Mouse (Mus musculus): ENCODE results near the gene Mmp23. TPM values are rescaled to one million over a fixed set of nuclear protein-coding genes. Genes with fewer than 3 reads are reported as not detected.

Mmp23 gene
- polyA plus RNA-seq, 1 experiment from 2014 or later, result 46.2 TPM

DNA sequence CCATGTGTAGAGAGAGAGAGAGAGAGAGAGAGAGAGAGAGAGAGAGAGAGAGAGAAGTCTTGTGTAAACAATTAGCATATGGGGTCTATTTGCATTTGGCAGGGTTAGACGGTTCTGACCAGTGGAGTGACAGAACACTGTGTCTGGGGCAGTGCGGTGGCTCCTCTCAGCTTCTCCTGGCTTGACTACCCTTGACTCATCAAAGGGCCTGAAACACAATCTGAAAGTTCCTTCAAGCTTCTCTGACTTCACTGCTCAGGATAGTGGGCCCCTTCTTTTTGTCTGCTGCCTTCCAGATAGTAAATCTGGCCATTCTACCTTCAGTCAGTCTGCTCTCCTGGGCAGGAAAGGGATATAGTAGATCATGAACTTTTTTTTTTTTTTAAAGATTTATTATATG, 46.4 kb downstream of the Mmp23 start:
- ATAC-seq, result no peak
- no peak overlapping the region for H3K4me3 ChIP-seq (ENCODE audit: low read depth, low read length)

DNA sequence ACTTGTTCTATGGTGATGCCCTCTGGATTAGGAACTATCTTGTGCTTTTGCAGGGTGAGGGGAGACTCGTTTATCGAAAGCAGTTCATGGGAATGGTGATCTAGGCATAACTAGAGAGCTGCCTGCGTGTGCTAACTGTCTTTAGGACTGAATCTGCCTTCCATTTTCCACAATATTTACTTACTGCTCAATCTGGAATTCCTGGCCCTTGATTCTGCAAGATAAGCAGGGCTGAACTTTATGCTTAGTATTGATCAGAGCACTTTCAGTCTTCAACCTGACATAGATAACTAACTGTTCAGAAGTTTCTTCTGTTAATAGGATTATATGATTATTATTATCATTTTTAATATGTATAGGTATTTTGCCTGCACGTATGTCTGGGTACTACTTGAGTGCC, 48.1 kb downstream of the Mmp23 start:
- no peak overlapping the region for H3K4me3 ChIP-seq (ENCODE audit: low read depth, low read length)
- no peaks in the 10 kb centered on the region for H3K9me3 ChIP-seq (ENCODE audit: low read length)
- ATAC-seq (no peak), DNase-seq (ENCODE audit: low spot score) (no peak)
- H3K4me2 ChIP-seq (replicated peaks; ENCODE audit: low read depth, low read length), result no peak overlapping the region
- no peak overlapping the region for H3K9ac ChIP-seq (replicated peaks; ENCODE audit: low read depth)
- 88% methylated on average over 4 of the region's 4 CpGs for WGBS
- TF ChIP-seq EP300 (IDR thresholded peaks at IDR 0.05), result no peak
- no peak for TF ChIP-seq CTCF (IDR thresholded peaks at IDR 0.05)
- H3K36me3 ChIP-seq (ENCODE audit: insufficient read depth, low read length), result peaks cover 3% of the 10 kb centered on the region; the same call in 1 of the 2 replicates
- no peaks in the 10 kb centered on the region for H3K27me3 ChIP-seq (replicated peaks; ENCODE audit: insufficient read depth, low read length)
- no peak overlapping the region for H3K27ac ChIP-seq (ENCODE audit: low read length)
- no peaks in the 10 kb centered on the region for H3K4me1 ChIP-seq (ENCODE audit: insufficient read depth, low read depth, low read length)

More for the DNA sequence above, 46.4 kb downstream of the Mmp23 start:
- Histone ChIP-seq H3K4me2 (replicated peaks; ENCODE audit: low read depth, low read length) (no peak overlapping the region), H3K27me3 (replicated peaks; ENCODE audit: insufficient read depth, low read length) (no peaks in the 10 kb centered on the region), H3K27ac (ENCODE audit: low read length) (no peak overlapping the region), H3K36me3 (ENCODE audit: insufficient read depth, low read length) (peaks cover 9% of the 10 kb centered on the region), H3K4me1 (ENCODE audit: insufficient read depth, low read depth, low read length) (no peaks in the 10 kb centered on the region), H3K9me3 (ENCODE audit: low read length) (no peaks in the 10 kb centered on the region), H3K9ac (replicated peaks; ENCODE audit: low read depth) (no peak overlapping the region)
- 62% methylated on average over 2 of the region's 2 CpGs for WGBS
- TF ChIP-seq EP300 (IDR thresholded peaks at IDR 0.05) (no peak), CTCF (IDR thresholded peaks at IDR 0.05) (no peak)
- DNase-seq (ENCODE audit: low spot score), result no peak

DNA sequence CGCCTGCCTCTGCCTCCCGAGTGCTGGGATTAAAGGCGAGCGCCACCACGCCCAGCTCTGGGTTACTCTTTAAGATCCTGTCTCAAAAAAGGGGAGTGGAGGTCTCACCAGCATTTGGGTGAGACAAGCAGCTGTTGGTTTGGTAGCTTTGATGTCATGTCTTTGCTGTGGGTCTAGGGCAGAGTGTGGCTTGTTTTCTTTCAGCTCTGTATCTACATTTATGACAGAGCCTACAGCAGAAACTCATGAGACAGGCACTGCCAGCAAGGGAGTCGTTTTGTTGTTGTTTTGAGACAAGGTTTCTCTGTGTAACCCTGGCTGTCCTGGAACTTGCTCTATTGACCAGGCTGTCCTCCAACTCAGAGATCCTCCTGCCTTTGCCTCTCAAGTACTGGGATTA, 49.4 kb downstream of the Mmp23 start:
- DNase-seq (ENCODE audit: low spot score), result no peak
- no peak for ATAC-seq
- Histone ChIP-seq H3K9ac (replicated peaks; ENCODE audit: low read depth) (no peak overlapping the region), H3K4me3 (ENCODE audit: low read depth, low read length) (no peak overlapping the region), H3K27me3 (replicated peaks; ENCODE audit: insufficient read depth, low read length) (no peaks in the 10 kb centered on the region), H3K4me1 (ENCODE audit: insufficient read depth, low read depth, low read length) (no peaks in the 10 kb centered on the region), H3K9me3 (ENCODE audit: low read length) (no peaks in the 10 kb centered on the region), H3K27ac (ENCODE audit: low read length) (no peak overlapping the region), H3K4me2 (replicated peaks; ENCODE audit: low read depth, low read length) (no peak overlapping the region), H3K36me3 (ENCODE audit: insufficient read depth, low read length) (no peaks in the 10 kb centered on the region)
- 93% methylated on average over 6 of the region's 6 CpGs for WGBS
- TF ChIP-seq CTCF (IDR thresholded peaks at IDR 0.05) (no peak), EP300 (IDR thresholded peaks at IDR 0.05) (no peak)

DNA sequence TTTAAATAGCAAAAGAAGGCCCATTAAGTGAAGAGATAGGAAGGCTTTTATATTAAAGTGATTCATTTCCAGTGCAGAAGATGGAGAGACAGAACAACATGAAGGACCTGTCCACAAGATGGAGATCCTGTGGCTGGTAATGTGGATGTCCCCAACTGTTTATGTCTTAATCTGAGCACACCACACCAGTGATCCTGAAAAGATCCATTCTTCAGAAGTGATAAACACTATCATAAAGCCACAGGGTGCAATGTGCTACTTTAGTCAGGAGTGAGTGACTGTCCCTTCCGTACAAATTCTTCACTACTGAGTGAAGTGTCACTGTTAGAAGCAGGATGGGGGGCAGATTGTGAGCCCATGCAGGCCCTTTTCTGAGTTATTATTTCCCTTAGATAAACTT, 50.4 kb downstream of the Mmp23 start:
- no peaks in the 10 kb centered on the region for H3K27me3 ChIP-seq (replicated peaks; ENCODE audit: insufficient read depth, low read length)
- no peak overlapping the region for H3K9ac ChIP-seq (replicated peaks; ENCODE audit: low read depth)
- DNase-seq (ENCODE audit: low spot score) (no peak), ATAC-seq (no peak)
- WGBS, result 95% methylated on average over 1 of the region's 1 CpGs
- TF ChIP-seq EP300 (IDR thresholded peaks at IDR 0.05) (no peak), CTCF (IDR thresholded peaks at IDR 0.05) (no peak)
- H3K4me3 ChIP-seq (ENCODE audit: low read depth, low read length), result no peak overlapping the region
- H3K4me2 ChIP-seq (replicated peaks; ENCODE audit: low read depth, low read length), result no peak overlapping the region
- H3K27ac ChIP-seq (ENCODE audit: low read length), result no peak overlapping the region
- no peaks in the 10 kb centered on the region for H3K36me3 ChIP-seq (ENCODE audit: insufficient read depth, low read length)
- no peaks in the 10 kb centered on the region for H3K4me1 ChIP-seq (ENCODE audit: insufficient read depth, low read depth, low read length)
- no peaks in the 10 kb centered on the region for H3K9me3 ChIP-seq (ENCODE audit: low read length)

DNA sequence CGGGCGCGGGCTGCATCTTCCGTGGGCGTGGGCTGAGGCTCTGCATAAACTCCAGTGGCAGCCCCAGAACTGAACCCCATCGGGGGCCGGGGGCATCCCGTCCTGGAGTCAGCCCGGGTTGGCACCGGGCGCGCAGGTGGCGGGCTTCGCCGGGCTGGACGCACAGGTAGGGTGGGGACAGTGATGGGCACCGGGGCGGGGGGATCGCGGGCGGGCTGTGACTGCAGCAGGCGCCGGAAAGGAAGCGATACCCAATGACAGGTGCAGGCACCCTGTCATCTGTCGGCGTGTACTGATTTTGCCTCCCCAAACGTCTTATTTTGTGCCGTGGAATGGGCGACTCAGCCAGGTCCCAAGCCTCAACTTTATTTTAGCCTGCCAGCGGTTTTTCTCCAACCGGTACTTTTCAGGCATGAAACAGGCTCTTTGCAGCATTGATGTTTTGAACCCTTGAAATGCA, 51.2 kb downstream of the Mmp23 start:
- no peaks in the 10 kb centered on the region for H3K36me3 ChIP-seq (ENCODE audit: insufficient read depth, low read length)
- no peaks in the 10 kb centered on the region for H3K9me3 ChIP-seq (ENCODE audit: low read length)
- H3K27ac ChIP-seq (ENCODE audit: low read length), result peak overlapping the region; percentile 96
- WGBS, result 3% methylated on average over 30 of the region's 31 CpGs
- peak overlapping the region; percentile 97 for H3K4me2 ChIP-seq (replicated peaks; ENCODE audit: low read depth, low read length)
- peak overlapping the region; percentile 85 for H3K9ac ChIP-seq (replicated peaks; ENCODE audit: low read depth)
- no peaks in the 10 kb centered on the region for H3K4me1 ChIP-seq (ENCODE audit: insufficient read depth, low read depth, low read length)
- ATAC-seq (no peak), DNase-seq (ENCODE audit: low spot score) (no peak)
- no peak for TF ChIP-seq CTCF (IDR thresholded peaks at IDR 0.05)
- no peak for TF ChIP-seq EP300 (IDR thresholded peaks at IDR 0.05)
- H3K27me3 ChIP-seq (replicated peaks; ENCODE audit: insufficient read depth, low read length), result no peaks in the 10 kb centered on the region
- peak overlapping the region; percentile 90 for H3K4me3 ChIP-seq (ENCODE audit: low read depth, low read length)

DNA sequence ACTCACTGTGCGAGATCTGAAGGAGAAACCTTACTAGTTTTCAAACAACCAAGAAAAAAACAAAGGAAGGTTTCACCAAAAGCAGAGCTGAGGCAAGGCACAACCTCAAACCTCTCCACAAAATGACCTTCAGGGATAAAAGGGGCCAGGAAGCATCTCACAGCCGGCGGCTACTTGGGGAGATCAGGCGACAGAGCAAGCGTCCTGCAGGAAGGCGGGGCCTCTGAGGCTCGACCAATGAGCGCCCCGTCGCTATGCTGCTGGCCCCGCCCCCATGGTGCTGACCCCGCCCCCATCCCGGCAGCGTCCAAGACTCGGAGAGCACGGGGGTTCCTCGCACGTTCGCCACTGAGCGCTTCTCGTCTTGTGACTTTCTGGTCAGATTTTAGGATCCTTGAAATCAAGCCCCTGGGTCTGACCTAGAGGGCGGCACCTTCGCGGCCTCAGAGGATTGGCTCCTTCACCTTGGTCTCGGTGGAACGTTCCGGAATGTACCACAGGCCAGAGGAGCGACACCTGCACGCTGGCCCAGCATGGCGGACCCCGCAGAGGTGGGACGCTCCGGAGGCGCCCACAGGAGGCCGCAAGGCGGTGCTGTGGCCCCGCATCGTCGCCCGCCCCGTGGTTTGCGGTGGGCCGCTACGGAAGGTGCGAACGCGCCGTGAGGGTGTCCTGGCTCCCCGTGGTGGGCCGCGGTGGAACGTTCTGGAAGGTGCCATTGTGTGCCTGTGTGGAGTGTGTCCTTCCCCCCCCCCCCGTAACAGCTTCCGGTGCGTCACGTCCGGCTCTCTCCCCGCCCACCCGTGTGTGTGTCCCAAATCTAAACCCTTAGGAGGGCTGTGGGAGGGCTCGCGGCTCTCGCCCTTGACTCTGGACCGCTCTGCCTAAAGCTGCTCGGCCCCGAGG, 51.8 kb downstream of the Mmp23 start, which contains the start of gene Slc35e2:
Slc35e2 (plus strand) TSS at position 326 of the 906 bp plus-strand sequence.
- TF ChIP-seq EP300 (IDR thresholded peaks at IDR 0.05), result no peak
- TF ChIP-seq CTCF (IDR thresholded peaks at IDR 0.05), result peak; percentile 52
- H3K4me1 ChIP-seq (ENCODE audit: insufficient read depth, low read depth, low read length), result no peaks in the 10 kb centered on the region

More for the DNA sequence above, 51.8 kb downstream of the Mmp23 start, which contains the start of gene Slc35e2:
- Histone ChIP-seq H3K36me3 (ENCODE audit: insufficient read depth, low read length) (no peaks in the 10 kb centered on the region), H3K9ac (replicated peaks; ENCODE audit: low read depth) (peak within 1 kb of the TSS; percentile 85), H3K4me2 (replicated peaks; ENCODE audit: low read depth, low read length) (peak within 1 kb of the TSS; percentile 97), H3K27me3 (replicated peaks; ENCODE audit: insufficient read depth, low read length) (no peaks in the 10 kb centered on the region), H3K9me3 (ENCODE audit: low read length) (no peaks in the 10 kb centered on the region), H3K4me3 (ENCODE audit: low read depth, low read length) (peak within 1 kb of the TSS; percentile 90), H3K27ac (ENCODE audit: low read length) (peak within 1 kb of the TSS; percentile 96)
- peak; percentile 97 for DNase-seq (ENCODE audit: low spot score)
- ATAC-seq, result peak; percentile 96
- WGBS, result under 1% methylated on average over 38 of the region's 65 CpGs

Other genes starting within 250 kb of the Mmp23 start
- 1.4 and 1.5 TPM in 2 replicates for gene Cfap74, start 244.2 kb downstream of the Mmp23 start, polyA plus RNA-seq (2015; fragmentation: Nextera tagmentation; extraction: Ambion mirVana)
- 1.6 and 2.1 TPM in 2 replicates for gene Tmem52, start 184.3 kb downstream of the Mmp23 start, polyA plus RNA-seq (2015; fragmentation: Nextera tagmentation; extraction: Ambion mirVana)
- gene Gnb1, start 162.0 kb downstream of the Mmp23 start, polyA plus RNA-seq (2015; fragmentation: Nextera tagmentation; extraction: Ambion mirVana), result 445 and 452 TPM in 2 replicates
- 70.9 and 76.3 TPM in 2 replicates for gene Nadk, start 91.0 kb downstream of the Mmp23 start, polyA plus RNA-seq (2015; fragmentation: Nextera tagmentation; extraction: Ambion mirVana)
- 3.1 and 3.7 TPM in 2 replicates for gene Slc35e2, start 52.0 kb downstream of the Mmp23 start, polyA plus RNA-seq (2015; fragmentation: Nextera tagmentation; extraction: Ambion mirVana)
- gene Cdk11b, start 28.5 kb downstream of the Mmp23 start, polyA plus RNA-seq (2015; fragmentation: Nextera tagmentation; extraction: Ambion mirVana), result 67.3 and 74.4 TPM in 2 replicates
- gene Gm10563, start 8.0 kb downstream of the Mmp23 start, polyA plus RNA-seq (2015; fragmentation: Nextera tagmentation; extraction: Ambion mirVana), result not detected in 2 replicates
- gene Mib2, start 15.8 kb upstream of the Mmp23 start, polyA plus RNA-seq (2015; fragmentation: Nextera tagmentation; extraction: Ambion mirVana), result 16.3 and 19.8 TPM in 2 replicates
- gene Fndc10, start 41.0 kb upstream of the Mmp23 start, polyA plus RNA-seq (2015; fragmentation: Nextera tagmentation; extraction: Ambion mirVana), result 3.3 and 3.6 TPM in 2 replicates
- 166 and 178 TPM in 2 replicates for gene Ssu72, start 51.4 kb upstream of the Mmp23 start, polyA plus RNA-seq (2015; fragmentation: Nextera tagmentation; extraction: Ambion mirVana)
- gene Tmem240, start 81.4 kb upstream of the Mmp23 start, polyA plus RNA-seq (2015; fragmentation: Nextera tagmentation; extraction: Ambion mirVana), result 0.58 and 0.63 TPM in 2 replicates
- gene Atad3a, start 107.7 kb upstream of the Mmp23 start, polyA plus RNA-seq (2015; fragmentation: Nextera tagmentation; extraction: Ambion mirVana), result 26.1 and 28.5 TPM in 2 replicates
- 6.5 and 7.0 TPM in 2 replicates for gene Vwa1, start 121.3 kb upstream of the Mmp23 start, polyA plus RNA-seq (2015; fragmentation: Nextera tagmentation; extraction: Ambion mirVana)
- gene Tmem88b, start 132.5 kb upstream of the Mmp23 start, polyA plus RNA-seq (2015; fragmentation: Nextera tagmentation; extraction: Ambion mirVana), result 0.13 and 0.31 TPM in 2 replicates
- gene Ankrd65, start 137.1 kb upstream of the Mmp23 start, polyA plus RNA-seq (2015; fragmentation: Nextera tagmentation; extraction: Ambion mirVana), result 6.0 and 6.6 TPM in 2 replicates
- 164 and 186 TPM in 2 replicates for gene Mrpl20, start 149.5 kb upstream of the Mmp23 start, polyA plus RNA-seq (2015; fragmentation: Nextera tagmentation; extraction: Ambion mirVana)
- 110 and 122 TPM in 2 replicates for gene Ccnl2, start 159.1 kb upstream of the Mmp23 start, polyA plus RNA-seq (2015; fragmentation: Nextera tagmentation; extraction: Ambion mirVana)
- 117 and 128 TPM in 2 replicates for gene Aurkaip1, start 177.9 kb upstream of the Mmp23 start, polyA plus RNA-seq (2015; fragmentation: Nextera tagmentation; extraction: Ambion mirVana)
- 321 and 330 TPM in 2 replicates for gene Mxra8, start 186.3 kb upstream of the Mmp23 start, polyA plus RNA-seq (2015; fragmentation: Nextera tagmentation; extraction: Ambion mirVana)
- 9.1 and 11.9 TPM in 2 replicates for gene Dvl1, start 194.0 kb upstream of the Mmp23 start, polyA plus RNA-seq (2015; fragmentation: Nextera tagmentation; extraction: Ambion mirVana)
- gene Tas1r3, start 210.0 kb upstream of the Mmp23 start, polyA plus RNA-seq (2015; fragmentation: Nextera tagmentation; extraction: Ambion mirVana), result 0.19 and 0.25 TPM in 2 replicates
- 10.8 and 13.8 TPM in 2 replicates for gene Cptp, start 216.1 kb upstream of the Mmp23 start, polyA plus RNA-seq (2015; fragmentation: Nextera tagmentation; extraction: Ambion mirVana)
- 31.7 and 34.8 TPM in 2 replicates for gene Ints11, start 216.2 kb upstream of the Mmp23 start, polyA plus RNA-seq (2015; fragmentation: Nextera tagmentation; extraction: Ambion mirVana)
- 29.3 and 29.9 TPM in 2 replicates for gene Pusl1, start 238.4 kb upstream of the Mmp23 start, polyA plus RNA-seq (2015; fragmentation: Nextera tagmentation; extraction: Ambion mirVana)
- gene Acap3, start 238.4 kb upstream of the Mmp23 start, polyA plus RNA-seq (2015; fragmentation: Nextera tagmentation; extraction: Ambion mirVana), result 12.7 and 13.4 TPM in 2 replicates

Data from lung, postnatal 0 days (tissue).